Mouse (Mus musculus) mammary gland, adult 2 months (tissue): ENCODE measurements around the gene Glyatl3. TPM values are rescaled to one million over a fixed set of nuclear protein-coding genes. Genes with fewer than 3 reads are reported as not detected.

ENCODE experiments used
- polyA plus RNA-seq: library from polyadenylated mRNA; depleted of rRNA; stranded (reverse); fragments of >200 nt; gene quantifications from 2 replicates; pipeline ENCODE4 v1.2.3, GENCODE M21; 2012; ENCODE audit warnings: low replicate concordance; rRNA removed

Gene Glyatl3
- polyA plus RNA-seq = not detected in 2 replicates

GRCm38 (mm10) chr17:40914250-40914649, at the start of gene Glyatl3:
TSS of gene Glyatl3 (minus strand) at chr17:40914350.

DNA sequence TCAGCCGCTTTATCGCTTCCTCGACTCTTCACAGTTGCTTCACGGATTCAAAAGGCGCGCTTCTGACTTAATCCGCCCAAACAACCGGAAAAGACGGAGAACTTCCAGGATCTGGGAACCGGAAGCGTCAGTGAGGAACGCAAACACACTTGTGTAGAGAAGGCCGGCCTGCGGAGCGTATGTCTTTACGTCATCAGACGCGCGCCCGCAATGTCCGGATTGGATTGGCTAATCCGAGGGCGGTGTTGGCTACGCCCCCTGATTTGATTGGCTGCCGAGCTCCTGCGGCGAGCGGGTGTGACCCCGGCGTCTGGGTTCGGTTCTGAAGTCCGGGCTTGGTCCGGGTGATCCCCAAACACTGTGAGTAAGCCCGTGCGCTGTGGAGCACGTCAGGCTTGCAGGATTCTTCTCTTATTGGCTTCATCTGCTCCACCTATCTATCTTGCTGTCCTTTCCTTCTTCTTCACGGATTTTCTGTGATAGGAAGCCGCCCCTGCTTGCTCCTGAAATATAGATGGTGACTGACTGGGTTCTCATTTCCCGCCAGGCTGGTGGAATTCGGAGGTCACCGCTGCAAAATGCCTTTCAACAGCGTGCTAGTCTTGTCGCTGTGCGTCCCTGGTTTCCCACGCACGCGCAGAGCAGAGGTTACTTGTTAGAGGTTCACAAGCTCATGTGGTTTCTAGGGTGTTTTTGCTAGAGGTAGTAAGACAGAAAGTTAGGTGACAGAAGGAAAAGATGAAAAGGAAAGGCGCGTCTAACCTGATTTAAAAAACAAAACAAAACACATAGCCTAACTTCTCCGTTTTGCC, 20.5 kb upstream of the Glyatl3 start, which contains the start of the genes Mut and Cenpq:
Mut (plus strand) TSS at position 266 of the 812 bp plus-strand sequence.
Cenpq (minus strand) TSS at position 628 of the 812 bp plus-strand sequence.

DNA sequence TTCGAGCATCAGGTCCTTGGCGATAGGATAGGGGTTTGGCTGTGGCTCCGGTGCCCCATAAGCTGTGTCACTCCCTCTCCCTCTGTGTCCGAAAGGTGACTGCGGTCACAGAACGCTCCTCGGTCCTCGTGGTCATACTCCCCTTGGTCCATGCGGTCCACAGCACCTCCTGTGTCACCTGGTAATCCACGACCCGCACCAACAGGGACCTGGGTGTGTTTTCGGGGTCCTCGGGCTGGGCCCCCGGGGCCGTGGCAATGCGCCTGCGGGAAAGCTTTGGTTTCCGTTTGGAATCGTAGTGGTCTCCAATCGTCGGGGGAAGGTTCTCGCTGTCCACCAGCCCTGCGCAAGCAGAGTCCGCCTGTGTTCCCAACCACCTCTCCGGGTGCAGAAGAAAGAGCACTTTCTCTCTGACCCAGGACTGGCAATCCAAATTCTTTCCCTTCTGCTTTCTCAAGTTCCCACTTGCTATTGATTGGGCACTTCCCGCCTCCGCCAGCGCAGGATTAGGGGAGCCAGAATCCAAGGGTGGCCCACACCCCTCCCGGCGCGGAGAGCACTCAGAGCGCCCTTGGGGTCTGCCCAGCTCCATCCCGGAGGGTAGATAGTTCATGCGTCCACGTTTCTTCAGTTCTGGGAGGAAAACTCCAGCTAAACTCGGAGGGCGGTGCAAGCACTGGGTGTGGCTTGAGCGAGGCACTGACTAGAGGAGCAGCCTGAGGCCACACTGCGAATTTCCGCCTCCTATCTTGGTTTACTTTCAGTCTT, 34.0 kb downstream of the Glyatl3 start, which contains the start of gene 9130008F23Rik:
9130008F23Rik (minus strand) TSS at position 636 of the 768 bp plus-strand sequence.

Other genes with a start within 250 kb of the Glyatl3 start
- not detected in 2 replicates for gene Esp1, start 187.2 kb downstream of the Glyatl3 start, polyA plus RNA-seq
- not detected in 2 replicates for gene Crisp2, start 107.3 kb downstream of the Glyatl3 start, polyA plus RNA-seq
- not detected in 2 replicates for gene Rhag, start 103.2 kb downstream of the Glyatl3 start, polyA plus RNA-seq
- gene 9130008F23Rik, start 33.8 kb downstream of the Glyatl3 start, polyA plus RNA-seq = 3.3 and 4.1 TPM in 2 replicates
- gene Mut, start 20.3 kb upstream of the Glyatl3 start, polyA plus RNA-seq = 11.4 and 28.3 TPM in 2 replicates
- gene Cenpq, start 20.7 kb upstream of the Glyatl3 start, polyA plus RNA-seq = 0.60 and 1.2 TPM in 2 replicates